Mouse (Mus musculus) spleen, postnatal 14 days (tissue): ENCODE measurements at regions not wholly inside any gene's neighbourhood (a gene's known extent, or its start where the extent isn't known, plus 50 kb on each side); places are given as distances from the start of the nearest gene placed in this dataset.

Experiments used
- DNase-seq, 2 experiments: peaks; one replicate each; pipeline ENCODE4 v3.0.0; 2021 to 2022; ENCODE audit warnings: low spot score in 2 of 2

DNA sequence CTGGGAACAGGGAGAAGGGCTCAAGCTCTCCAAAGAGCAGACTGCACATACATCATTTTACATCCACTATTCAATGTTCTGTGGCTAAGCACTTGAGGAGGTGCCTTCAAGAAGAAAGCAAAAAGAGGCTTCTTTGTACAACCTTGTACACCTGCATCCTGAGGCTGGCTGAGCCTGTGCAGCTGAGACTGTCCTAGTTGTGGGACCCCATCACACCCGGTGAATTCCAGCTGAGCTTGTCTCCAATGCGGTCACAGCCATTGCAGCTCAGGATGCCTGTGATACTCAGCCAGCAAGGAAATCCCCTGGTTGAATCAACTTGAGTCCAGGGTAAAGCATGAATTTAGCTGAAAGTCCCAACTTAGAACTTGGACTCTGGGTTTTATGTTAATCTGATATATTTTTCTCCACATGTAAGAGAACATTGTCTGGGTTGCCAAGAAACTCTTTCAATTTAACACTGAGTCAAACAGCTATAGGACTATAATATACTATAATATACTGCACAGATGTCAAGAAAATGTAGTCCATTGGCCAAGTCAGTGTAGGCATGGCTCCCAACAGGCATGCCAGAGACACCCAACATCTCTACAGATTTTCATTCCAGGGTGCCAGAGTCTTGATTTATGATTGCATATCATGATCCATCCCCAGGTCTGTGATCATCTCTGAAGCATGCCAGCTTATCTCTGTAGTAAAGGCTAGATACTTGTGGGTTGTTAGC is 599.2 kb downstream of the Pard3 start:
- no peak for DNase-seq

DNA sequence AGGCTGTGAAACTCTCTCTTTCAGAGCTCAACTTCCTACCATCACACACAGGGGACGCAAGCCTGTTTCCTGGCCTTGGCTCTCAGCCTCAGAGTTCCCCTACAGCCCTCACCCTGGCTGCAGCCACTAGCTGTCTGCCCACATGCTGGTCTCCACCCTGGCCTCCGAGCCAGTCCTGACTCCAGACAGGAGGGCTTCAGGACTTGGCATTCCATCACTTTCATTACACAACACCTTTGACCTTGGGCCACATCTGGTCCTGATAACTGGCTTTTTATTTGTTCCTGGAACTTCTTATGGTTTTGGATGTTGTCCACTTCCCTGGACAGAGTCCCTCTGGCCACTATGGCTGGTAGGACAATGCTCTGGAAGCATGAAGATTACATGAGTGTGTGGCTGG is 602.9 kb downstream of the Pard3 start:
- DNase-seq = no peak

DNA sequence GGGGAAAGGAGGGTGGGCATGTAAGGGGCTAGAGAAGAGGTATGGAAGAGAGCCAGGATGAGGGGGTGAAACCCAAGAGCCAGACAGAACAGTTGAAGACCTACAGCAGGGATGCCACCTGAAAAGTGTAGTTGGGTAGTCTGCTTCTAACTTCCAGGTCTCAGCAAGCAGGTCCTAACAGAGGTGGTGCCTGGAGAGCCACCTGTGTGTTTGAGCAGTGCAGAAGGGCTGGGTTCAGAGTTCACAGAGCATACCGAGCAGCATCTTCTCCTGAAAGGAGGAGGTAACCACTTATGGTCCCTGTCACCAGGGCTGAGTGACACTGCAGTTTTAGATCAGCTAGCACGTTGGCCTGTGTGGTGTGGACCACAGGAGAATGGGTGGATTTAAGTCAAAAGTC is 605.3 kb downstream of the Pard3 start:
- no peak for DNase-seq

DNA sequence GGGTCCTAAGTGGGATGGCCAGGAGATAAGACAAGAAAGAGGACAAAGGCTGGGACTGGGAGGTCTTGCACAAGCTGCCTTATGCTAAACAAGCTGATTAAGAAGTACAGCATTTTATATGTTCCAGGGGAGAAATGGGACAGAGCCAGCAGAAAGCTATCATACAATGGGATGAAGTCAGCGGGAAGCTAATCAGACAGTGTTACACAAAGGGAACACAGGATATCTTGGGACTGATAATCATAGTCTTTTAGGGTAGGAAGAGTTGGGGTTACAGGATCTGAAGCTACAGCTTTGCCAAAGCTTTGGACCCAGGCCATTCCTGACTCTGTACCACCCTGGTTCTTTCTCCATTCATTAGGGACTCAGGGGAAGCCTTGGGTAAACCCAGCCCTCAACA is 610.4 kb downstream of the Pard3 start:
- no peak for DNase-seq

DNA sequence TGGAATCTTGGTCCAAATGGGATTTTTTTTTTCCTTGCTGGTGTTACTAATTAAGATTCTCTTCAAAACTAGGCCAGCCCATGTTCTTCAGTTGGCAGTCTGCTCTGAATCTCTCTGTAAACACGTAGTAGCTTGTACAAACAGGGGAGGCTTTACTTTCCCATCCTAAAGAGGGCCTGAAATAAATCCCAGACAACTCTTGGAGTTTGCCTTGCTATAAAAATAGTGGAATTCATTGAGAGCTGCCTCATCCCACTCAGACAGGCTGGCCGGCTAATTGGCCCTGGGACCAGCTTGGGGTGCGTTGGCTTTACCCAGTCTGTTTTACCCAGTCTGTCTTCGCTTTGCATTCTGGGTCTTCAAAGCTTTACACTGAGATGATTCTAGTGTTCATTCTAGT is 611.7 kb downstream of the Pard3 start:
- no peak for DNase-seq

DNA sequence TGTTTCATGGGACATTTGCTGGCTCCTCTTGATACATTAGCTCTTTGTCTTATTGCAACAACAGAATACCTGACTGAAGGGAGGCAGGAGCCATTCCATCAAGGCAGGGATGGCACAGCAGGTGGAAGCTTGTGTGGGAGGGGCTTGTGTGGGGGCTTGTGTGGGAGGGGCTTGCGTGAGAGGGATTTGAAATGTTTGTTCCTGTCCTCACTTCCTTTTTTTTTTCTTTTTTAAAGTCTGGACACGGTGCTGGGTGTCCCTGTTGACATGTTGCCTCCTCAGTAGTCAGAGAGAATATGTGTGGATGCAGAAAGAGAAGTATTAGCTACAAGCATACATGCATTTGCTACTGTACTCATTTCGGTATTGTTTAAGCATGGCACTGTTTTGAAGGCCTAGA is 616.5 kb downstream of the Pard3 start:
- DNase-seq = no peak

DNA sequence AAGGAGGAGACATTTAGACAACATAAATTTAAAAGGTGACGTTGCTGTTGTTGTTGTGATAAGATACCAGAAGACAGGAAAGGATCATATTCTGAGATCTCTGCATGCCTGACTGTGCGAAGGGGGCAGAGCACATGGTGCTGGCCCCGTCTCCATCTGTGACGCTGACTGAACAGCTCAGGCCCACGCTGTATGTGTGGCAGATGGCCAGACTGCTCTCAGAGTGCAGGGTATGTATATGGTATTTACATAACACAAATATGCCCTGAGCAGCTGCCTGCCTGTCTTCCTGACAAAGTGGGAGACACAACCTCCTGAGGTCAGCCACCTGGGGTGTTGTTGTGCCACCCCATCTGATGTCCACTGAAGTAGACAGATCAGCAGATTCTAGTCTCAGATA is 620.5 kb downstream of the Pard3 start:
- no peak for DNase-seq

DNA sequence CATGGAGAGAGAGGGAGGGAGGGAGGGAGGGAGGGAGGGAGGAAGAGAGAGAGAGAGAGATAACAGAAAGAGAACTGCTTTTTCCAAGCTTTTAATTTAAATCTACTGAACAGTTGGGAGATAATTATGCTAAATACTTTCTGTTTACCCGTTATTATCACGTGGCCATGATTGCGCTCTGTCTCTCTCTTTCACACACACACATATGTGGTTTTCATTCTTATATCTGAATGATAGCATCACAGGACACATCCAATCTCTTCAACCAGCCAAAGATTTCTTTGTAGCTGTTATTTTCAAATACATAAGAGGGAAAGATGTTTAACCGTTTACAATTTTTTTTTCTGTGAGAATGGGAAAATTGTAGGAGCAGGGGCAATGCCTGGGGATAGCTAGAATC is 627.1 kb downstream of the Pard3 start:
- no peak for DNase-seq

DNA sequence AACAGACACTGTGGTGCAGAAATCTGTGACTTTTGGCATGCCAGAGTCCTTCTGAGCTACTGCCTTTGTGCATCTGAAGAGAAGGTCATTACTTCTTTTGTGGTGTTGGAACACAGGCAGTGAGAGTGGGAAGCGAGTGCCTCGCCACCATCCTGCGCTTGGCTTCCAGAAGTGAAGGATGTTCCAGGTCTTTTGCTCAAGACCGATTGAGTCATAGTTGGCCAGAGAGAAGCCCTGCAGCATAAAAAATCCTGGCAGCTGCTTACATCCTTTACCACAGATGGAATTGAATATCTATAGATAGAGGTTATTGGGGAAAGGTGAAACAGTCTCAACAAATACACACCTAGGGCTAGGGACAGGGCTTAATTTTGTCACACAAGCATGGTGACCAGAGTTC is 634.7 kb downstream of the Pard3 start:
- DNase-seq = no peak

DNA sequence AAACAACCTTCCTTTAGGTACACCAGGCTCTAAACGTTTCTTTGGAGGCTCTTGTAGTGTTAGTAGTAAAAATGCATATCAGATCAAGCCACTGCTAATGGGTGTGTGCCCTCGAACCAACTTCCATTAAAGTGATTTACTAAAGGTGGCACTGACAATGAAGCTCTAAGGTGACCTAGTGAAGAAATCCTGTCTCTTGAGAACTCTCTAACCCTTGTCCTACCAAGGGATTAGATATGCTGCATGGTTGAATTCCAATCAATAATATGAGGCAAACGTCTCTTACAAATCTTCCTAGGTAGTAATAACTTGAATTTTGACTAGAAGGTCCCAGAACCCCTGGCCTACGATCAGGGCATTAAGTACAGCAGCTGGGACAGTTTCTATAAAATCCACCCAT is 640.7 kb downstream of the Pard3 start:
- no peak for DNase-seq

DNA sequence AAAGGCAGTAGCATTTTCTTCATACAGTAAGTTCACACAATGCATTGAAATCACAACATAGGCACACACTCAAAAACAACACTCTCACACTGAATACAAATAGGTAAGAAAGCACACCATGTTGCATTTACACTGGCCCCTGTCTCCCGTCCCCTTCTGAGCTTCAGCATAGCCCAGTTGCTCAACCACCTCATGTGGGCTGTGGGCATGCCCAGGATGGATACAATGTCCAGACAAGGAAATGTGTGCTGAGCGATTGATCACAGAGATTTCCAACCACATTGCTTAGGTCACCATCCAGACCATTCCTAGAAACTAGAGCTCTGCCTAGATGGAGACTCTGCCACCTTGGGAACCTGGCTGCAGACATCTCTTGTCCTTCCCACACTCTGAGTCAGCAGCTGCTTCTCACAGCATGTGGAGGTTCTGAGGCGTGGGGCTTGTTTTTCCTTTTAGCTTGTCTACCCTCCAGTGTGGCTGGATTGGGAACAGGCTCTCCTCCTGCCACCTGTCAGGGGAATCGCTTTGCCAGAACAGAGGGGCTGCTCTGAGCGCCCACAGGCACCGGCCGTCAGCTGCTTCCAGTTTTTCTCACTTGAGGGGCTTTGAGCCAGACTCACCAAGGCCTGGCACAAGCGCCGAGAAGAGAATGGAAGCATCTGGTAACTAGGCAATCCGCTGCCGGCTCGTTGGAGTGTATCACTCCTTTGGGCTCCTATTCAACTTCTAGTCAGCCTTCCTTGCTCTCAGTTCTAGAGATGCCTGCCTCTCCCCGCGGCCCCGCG is 642.5 kb downstream of the Pard3 start:
- DNase-seq = no peak

DNA sequence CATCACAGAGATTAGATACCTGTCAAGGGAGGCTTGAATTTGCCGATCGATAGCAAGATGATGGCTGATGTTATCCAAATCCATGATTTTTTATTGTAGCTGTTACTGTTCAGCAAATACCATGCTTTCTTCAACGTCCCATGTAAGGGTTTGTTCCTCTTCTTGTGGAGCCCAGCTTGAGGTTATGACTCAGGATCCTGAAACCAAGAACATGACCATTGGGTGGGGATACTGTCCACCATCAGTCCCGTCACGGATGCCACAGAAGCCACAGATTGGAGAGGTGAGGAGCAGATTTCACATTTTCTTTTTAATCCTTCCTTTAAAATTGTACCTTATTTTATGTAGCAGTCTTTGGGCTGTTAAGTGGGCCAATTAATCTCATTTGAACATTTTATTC is 645.7 kb downstream of the Pard3 start:
- no peak for DNase-seq

DNA sequence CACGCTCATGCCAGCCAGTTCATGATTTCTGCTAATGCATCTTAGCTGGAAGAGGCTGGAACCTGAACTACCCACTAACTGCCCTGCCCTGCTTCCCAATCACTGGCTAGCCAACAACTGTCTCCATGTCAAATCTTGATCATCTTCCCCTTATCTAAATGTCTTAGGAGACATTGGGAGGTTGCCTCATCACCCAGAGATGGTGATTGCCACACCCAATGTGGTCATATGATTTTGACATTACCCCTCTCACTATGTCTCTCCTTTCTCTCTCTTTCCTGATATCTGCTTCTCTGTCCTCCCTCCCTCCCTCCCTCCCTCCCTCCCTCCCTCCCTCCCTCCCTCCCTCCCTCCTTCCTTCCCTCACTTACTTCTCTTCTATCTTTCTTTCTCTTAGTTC is 643.3 kb upstream of the Nrp1 start:
- no peak for DNase-seq

DNA sequence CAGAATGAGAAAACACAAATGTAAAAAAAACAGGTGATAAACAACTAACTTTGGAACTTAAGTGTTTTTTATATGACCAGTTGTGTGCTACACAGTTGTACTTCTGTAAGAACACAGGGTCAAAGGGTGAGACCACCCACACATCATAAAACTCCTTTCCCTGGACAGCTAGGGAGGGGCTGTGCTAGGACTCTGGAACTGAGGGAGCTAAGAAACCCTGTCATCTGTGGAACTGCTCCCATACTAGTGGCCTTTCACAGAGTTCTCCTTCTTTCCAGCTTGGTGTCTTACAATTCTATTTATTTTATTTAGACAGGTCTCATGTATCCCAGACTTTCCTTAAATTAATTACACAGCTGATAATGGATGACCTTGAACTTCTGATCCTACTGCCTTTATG is 640.4 kb upstream of the Nrp1 start:
- DNase-seq = no peak

DNA sequence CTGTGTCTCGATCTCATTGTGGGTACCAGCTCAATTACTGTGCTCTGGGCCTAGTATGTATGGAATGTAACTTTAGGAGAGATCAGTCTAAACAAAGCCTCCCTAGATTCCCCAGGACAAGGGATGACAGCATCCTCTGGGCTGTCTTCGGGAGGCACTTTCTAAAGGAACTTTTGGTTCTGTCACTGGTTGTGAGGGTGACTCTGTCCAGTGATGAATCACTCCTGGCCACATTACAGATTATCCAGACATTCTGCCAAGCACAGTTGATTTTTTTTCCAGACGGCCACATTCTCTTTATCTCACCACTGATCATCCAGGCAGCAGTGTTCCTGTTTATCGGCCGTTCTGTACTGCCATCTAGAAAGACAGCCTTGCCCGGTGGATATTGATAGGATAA is 638.5 kb upstream of the Nrp1 start:
- DNase-seq = no peak

DNA sequence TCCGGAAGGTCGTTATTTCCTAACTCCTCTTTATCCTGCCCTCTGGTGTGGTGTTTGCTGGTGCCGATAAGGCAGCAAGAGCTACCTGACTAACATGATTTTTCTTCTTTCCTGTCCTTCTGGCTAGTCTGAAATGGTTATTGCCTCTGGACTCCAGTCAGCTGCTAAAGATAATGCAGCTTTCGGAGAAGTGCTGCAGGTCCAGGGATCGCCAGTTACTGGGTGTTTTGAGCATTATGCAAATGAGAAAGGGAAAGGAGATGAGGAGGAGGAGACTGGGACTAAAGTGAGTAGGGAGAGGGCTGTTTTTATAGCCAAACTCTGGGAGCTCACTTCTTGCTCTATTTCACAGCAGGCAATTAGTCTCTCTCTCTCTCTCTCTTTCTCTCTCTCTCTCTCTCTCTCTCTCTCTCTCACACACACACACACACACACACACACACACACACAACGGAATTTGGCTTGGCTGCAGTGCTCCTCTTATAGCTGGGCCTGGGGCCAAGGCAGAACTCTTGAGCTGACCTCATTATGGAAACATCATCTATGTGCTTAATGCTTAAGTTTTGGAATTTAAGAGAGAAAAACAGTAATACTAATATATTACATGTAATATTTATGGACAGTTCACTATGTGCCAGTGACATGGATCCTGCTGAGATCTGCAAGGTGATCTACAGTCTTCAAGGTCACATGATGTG is 637.7 kb upstream of the Nrp1 start:
- DNase-seq = no peak

DNA sequence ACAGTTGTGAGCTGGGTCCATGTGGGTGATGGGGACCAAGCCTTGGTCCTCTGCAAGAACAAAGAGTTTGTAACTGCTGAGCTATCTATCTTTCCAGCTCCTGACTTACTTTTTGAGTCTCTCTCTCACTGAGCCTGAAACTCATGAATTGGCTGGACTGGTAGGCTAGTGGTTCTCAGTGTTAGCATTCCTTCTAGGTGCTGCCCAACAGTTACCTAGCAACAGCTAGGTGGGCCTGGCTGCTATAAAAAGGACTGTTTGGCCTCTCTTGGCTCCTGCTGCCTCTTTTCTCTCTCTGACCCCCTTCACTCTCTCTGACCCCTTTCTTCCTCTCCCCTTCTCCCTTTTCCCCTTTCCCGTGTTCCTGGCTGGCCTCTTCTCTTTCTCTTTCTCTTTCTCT is 636.8 kb upstream of the Nrp1 start:
- DNase-seq = no peak

DNA sequence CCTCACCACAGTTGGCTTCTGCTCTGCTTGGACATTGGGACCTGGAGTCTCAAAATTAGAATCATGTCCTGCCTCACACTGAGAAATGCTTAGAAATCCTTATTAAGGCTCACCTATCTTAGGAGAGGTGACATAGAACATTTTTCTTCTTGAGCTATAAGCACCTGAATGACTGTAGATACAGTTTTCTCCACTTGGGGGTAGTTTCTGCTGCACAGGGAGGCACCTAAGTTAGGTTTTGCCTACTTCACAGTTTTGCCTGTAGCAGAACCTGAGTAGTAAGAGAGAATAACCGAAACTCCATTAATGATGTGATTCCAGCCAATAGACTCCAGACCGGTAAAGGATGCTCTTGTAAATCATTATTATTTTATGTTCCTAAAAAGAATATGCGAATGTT is 624.3 kb upstream of the Nrp1 start:
- no peak for DNase-seq

DNA sequence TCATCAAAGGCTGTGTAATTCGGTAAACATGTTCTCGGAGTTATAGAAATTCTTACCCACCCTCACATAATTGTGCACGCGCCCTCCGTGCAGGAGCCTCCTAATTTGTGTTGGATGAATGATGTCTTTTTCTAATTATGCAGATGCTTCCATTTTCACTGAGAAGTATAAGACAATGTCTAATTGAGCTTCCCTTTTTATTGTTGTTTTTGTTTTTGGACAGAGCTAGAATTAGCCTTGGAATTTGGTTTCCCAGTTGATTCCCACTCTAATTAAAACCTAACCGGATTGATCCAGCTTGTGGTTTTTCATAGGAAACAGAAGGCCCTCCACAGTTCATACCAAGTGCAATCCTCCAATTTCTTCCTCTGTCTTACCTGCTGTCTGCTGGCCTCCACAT is 616.2 kb upstream of the Nrp1 start:
- DNase-seq = no peak

DNA sequence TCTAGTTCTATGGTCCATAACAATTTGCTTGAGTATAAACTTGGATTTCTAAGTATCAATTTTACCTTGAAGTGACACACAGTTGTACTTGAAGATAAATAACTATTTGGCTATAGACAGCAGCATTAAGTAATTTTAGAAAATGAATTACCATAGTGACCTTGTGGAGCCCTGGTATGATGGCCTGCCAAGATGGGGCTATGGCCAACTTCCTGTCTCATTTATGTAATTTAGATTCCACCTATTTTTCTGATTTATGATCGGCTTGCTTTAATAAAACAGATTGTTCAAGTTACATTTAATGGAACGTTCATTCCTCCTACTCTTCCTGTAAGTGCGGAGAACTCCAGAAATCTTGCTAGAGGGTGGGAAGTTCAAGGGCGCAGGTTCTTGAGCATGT is 613.2 kb upstream of the Nrp1 start:
- no peak for DNase-seq

DNA sequence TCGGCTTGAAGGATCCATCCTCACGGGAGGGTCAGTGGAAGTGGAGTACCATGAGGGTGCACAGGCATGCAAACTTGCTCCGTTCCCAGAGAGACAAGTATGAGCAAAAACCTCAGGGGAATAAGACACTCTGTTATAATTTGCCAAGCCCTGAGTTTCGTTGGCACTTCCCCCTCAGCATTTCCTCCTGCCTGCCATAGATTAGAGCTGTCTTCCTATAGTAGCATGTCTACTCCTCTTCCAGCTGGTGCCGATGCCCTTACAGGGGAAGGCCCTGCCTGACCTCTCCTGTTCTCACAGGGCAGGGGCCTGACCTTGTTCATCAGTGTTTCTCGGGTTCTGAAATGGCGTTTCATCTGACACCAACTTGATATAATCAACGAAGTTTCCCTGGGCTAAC is 611.9 kb upstream of the Nrp1 start:
- DNase-seq = no peak

DNA sequence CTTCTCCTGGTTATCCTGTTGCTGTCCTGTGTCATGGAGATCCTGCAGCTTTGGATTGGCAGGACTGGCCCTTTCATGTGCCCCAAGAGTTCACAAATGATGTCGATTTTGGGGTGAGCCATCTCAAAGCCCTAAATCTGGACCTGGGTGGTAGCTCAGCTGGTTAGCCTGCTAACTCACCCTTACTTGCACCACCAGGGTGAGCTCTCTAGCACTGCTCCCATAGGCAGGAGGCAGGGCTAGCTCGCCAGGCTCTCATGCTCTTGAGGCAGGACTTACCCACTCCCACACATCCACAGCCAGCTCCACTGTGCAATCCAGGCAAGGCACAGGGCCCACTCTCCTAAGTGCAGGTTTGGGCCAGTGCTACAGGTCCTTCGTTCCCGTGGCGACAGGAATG is 605.5 kb upstream of the Nrp1 start:
- DNase-seq = no peak
